Mouse (Mus musculus) limb, embryonic 13.5 days (tissue): ENCODE results near the gene Rgl1. TPM values are rescaled to one million over a fixed set of nuclear protein-coding genes. Genes with fewer than 3 reads are reported as not detected.

Experiments used
- ATAC-seq: fragments of 200-750 bp; cut with Nextera tagmentation; 2 replicates; pipeline ENCODE4 v1.8.0; 2017; ENCODE audit warnings: low read depth, moderate number of reproducible peaks, moderate TSS enrichment; ENCODE audit not compliant: low FRiP score
- H3K27ac ChIP-seq: fragments of 300-500 bp; sonication (generic); 2 replicates; pipeline ENCODE4 v1.5.1; 2015; ENCODE audit warnings: inconsistent platforms, mild to moderate bottlenecking, moderate library complexity
- H3K27me3 ChIP-seq: fragments of 300-500 bp; sonication (generic); 2 replicates; pipeline ENCODE4 v1.6.1; 2015; ENCODE audit warnings: mild to moderate bottlenecking, inconsistent platforms
- H3K36me3 ChIP-seq: fragments of 300-500 bp; sonication (generic); 2 replicates; pipeline ENCODE4 v1.6.1; 2015; ENCODE audit warnings: inconsistent platforms, mild to moderate bottlenecking, moderate library complexity
- H3K4me1 ChIP-seq: fragments of 300-500 bp; sonication (generic); 2 replicates; pipeline ENCODE4 v1.6.1; 2015; ENCODE audit warnings: inconsistent platforms
- H3K4me2 ChIP-seq: fragments of 300-500 bp; sonication (generic); replicated peaks from 2 replicates; pipeline ENCODE4 v1.6.1; 2015; ENCODE audit warnings: inconsistent platforms, mild to moderate bottlenecking, moderate library complexity
- H3K4me3 ChIP-seq: fragments of 300-500 bp; sonication (generic); 2 replicates; pipeline ENCODE4 v1.5.1; 2015; ENCODE audit warnings: moderate library complexity, mild to moderate bottlenecking, inconsistent platforms
- H3K9ac ChIP-seq: fragments of 300-500 bp; sonication (generic); 2 replicates; pipeline ENCODE4 v1.6.1; 2015; ENCODE audit warnings: mild to moderate bottlenecking, inconsistent platforms
- H3K9me3 ChIP-seq: fragments of 300-500 bp; sonication (generic); 2 replicates; pipeline ENCODE4 v1.6.1; 2016; ENCODE audit warnings: inconsistent platforms
- WGBS: fragments of 180-500 bp; shearing (Covaris S2); methylation state at CpG from one replicate; pipeline ENCODE4 v1.1.7; 2015; 5-methylcytosine and 5-hydroxymethylcytosine counted together
- polyA plus RNA-seq: library from polyadenylated mRNA; unstranded; fragments of >200 nt; fragmentation: Nextera tagmentation; extraction: Ambion mirVana; gene quantifications from 2 replicates; pipeline ENCODE4 v1.2.1, GENCODE M21; 2015

Gene Rgl1
- polyA plus RNA-seq, 1 experiment from 2014 or later = 41.7 TPM

GRCm38 (mm10) chr1:152560477-152560876 lies 205.7 kb downstream of the Rgl1 start:
- no peak overlapping the region for H3K4me3 ChIP-seq
- H3K36me3 ChIP-seq = no peaks in the 10 kb centered on the region
- no peaks in the 10 kb centered on the region for H3K9me3 ChIP-seq
- peaks cover 71% of the 10 kb centered on the region for H3K4me1 ChIP-seq
- WGBS = 75% methylated on average over 5 of the region's 5 CpGs
- H3K9ac ChIP-seq = 0 out of 2 replicates have a peak overlapping the region, but pooled peaks have one; percentile 9
- no peak overlapping the region for H3K27ac ChIP-seq
- no peaks in the 10 kb centered on the region for H3K27me3 ChIP-seq
- ATAC-seq = no peak
- no peak overlapping the region for H3K4me2 ChIP-seq

DNA sequence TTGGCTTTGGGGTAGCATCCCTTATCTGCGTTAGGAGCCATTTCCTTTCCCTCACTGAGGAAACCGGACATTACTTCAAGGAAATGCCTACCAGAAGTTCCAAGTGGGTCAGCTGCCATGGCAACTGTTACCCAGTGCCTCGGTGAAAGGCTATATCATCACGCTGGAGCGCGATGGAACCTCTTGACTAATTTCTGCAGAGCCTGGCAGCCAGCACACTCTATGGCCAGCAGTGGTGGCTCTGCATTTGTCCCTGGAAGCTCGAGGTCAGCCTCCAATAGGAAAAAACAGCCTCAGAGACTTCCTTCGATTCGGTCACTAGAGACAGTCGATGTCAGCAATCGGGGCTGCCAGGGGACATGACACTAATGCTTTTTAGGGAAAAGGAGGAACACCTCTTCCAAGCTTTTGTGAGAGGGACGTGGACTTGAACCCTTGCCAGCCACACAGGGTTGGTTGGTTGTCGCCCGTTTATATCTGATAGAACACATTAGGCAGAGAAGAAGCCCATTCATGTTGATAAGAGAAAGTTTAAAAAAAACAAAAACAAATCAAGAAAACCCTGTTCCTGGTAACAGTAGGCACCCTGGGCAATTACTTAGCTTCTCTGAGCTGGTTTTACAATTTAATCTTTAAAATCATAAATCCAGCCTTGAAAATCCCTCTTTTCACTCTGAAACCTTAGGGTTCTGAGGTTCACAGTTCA lies 209.4 kb downstream of the Rgl1 start:
- no peak overlapping the region for H3K4me3 ChIP-seq
- peak; percentile 33; the same call in 1 of the 2 replicates for ATAC-seq
- H3K9ac ChIP-seq = no peak overlapping the region
- H3K9me3 ChIP-seq = no peaks in the 10 kb centered on the region
- WGBS = 77% methylated on average over 14 of the region's 14 CpGs
- no peaks in the 10 kb centered on the region for H3K27me3 ChIP-seq
- peak overlapping the region; percentile 88; the same call in 1 of the 2 replicates for H3K27ac ChIP-seq
- H3K36me3 ChIP-seq = peaks cover 9% of the 10 kb centered on the region
- H3K4me1 ChIP-seq = peaks cover 78% of the 10 kb centered on the region
- no peak overlapping the region for H3K4me2 ChIP-seq

- Histone ChIP-seq H3K4me2 (no peak overlapping the region), H3K4me1 (peaks cover 76% of the 10 kb centered on the region), H3K27ac (peak overlapping the region; percentile 88), H3K4me3 (no peak overlapping the region), H3K27me3 (no peaks in the 10 kb centered on the region), H3K9me3 (no peaks in the 10 kb centered on the region), H3K36me3 (peaks cover 14% of the 10 kb centered on the region), H3K9ac (no peak overlapping the region)
- ATAC-seq = peak; percentile 85
- 13% methylated on average over 7 of the region's 7 CpGs for WGBS
These were observed 210.1 kb downstream of the Rgl1 start for GRCm38 (mm10) chr1:152555944-152556573.

- H3K4me3 ChIP-seq = no peak overlapping the region
- H3K9ac ChIP-seq = no peak overlapping the region
- H3K9me3 ChIP-seq = no peaks in the 10 kb centered on the region
- peak overlapping the region; percentile 45; the same call in 1 of the 2 replicates for H3K27ac ChIP-seq
- no peak for ATAC-seq
- peaks cover 14% of the 10 kb centered on the region for H3K36me3 ChIP-seq
- H3K4me2 ChIP-seq = 0 out of 2 replicates have a peak overlapping the region, but pooled peaks have one; percentile 14
- no peaks in the 10 kb centered on the region for H3K27me3 ChIP-seq
- H3K4me1 ChIP-seq = peaks cover 84% of the 10 kb centered on the region
- 55% methylated on average over 15 of the region's 15 CpGs for WGBS
These were observed 212.1 kb downstream of the Rgl1 start for GRCm38 (mm10) chr1:152553912-152554547.

GRCm38 (mm10) chr1:152550973-152551372 lies 215.2 kb downstream of the Rgl1 start:
- Histone ChIP-seq H3K4me1 (peaks cover 70% of the 10 kb centered on the region), H3K9ac (no peak overlapping the region), H3K27me3 (no peaks in the 10 kb centered on the region), H3K27ac (peak overlapping the region; percentile 2), H3K9me3 (peaks cover 3% of the 10 kb centered on the region; the same call in 1 of the 2 replicates), H3K36me3 (peaks cover 27% of the 10 kb centered on the region), H3K4me2 (no peak overlapping the region), H3K4me3 (no peak overlapping the region)
- 78% methylated on average over 3 of the region's 3 CpGs for WGBS
- no peak for ATAC-seq

GRCm38 (mm10) chr1:152550544-152550943 lies 215.6 kb downstream of the Rgl1 start:
- peak; percentile 68 for ATAC-seq
- peak overlapping the region; percentile 78; the same call in 1 of the 2 replicates for H3K27ac ChIP-seq
- no peak overlapping the region for H3K9ac ChIP-seq
- H3K4me2 ChIP-seq = no peak overlapping the region
- no peak overlapping the region for H3K4me3 ChIP-seq
- peaks cover 28% of the 10 kb centered on the region for H3K36me3 ChIP-seq
- no peaks in the 10 kb centered on the region for H3K27me3 ChIP-seq
- H3K4me1 ChIP-seq = peaks cover 66% of the 10 kb centered on the region
- 29% methylated on average over 2 of the region's 2 CpGs for WGBS
- peaks cover 3% of the 10 kb centered on the region; the same call in 1 of the 2 replicates for H3K9me3 ChIP-seq

- H3K9me3 ChIP-seq = peaks cover 3% of the 10 kb centered on the region; the same call in 1 of the 2 replicates
- H3K9ac ChIP-seq = no peak overlapping the region
- peaks cover 52% of the 10 kb centered on the region for H3K4me1 ChIP-seq
- 35% methylated on average over 13 of the region's 13 CpGs for WGBS
- H3K27ac ChIP-seq = peak overlapping the region; percentile 78; the same call in 1 of the 2 replicates
- H3K4me2 ChIP-seq = peak overlapping the region; percentile 32
- peaks cover 34% of the 10 kb centered on the region for H3K36me3 ChIP-seq
- no peak overlapping the region for H3K4me3 ChIP-seq
- no peaks in the 10 kb centered on the region for H3K27me3 ChIP-seq
- ATAC-seq = peak; percentile 74
These were observed 217.0 kb downstream of the Rgl1 start for GRCm38 (mm10) chr1:152549061-152549738.

GRCm38 (mm10) chr1:152543449-152544159 lies 222.5 kb downstream of the Rgl1 start:
- Histone ChIP-seq H3K4me3 (no peak overlapping the region), H3K4me1 (peaks cover 8% of the 10 kb centered on the region), H3K27me3 (no peaks in the 10 kb centered on the region), H3K27ac (no peak overlapping the region), H3K36me3 (peaks cover 60% of the 10 kb centered on the region), H3K4me2 (no peak overlapping the region), H3K9me3 (peaks cover 3% of the 10 kb centered on the region; the same call in 1 of the 2 replicates), H3K9ac (no peak overlapping the region)
- WGBS = 92% methylated on average over 2 of the region's 2 CpGs
- no peak for ATAC-seq

GRCm38 (mm10) chr1:152542747-152543378 lies 223.3 kb downstream of the Rgl1 start:
- Histone ChIP-seq H3K9ac (no peak overlapping the region), H3K27ac (no peak overlapping the region), H3K4me3 (no peak overlapping the region), H3K36me3 (peaks cover 64% of the 10 kb centered on the region), H3K9me3 (peaks cover 3% of the 10 kb centered on the region; the same call in 1 of the 2 replicates), H3K4me1 (0 out of 2 replicates have a peak, but pooled peaks cover under 1% of the 10 kb centered on the region), H3K4me2 (no peak overlapping the region), H3K27me3 (no peaks in the 10 kb centered on the region)
- ATAC-seq = no peak
- 75% methylated on average over 6 of the region's 6 CpGs for WGBS

GRCm38 (mm10) chr1:152540304-152540887 lies 225.8 kb downstream of the Rgl1 start:
- Histone ChIP-seq H3K4me1 (no peaks in the 10 kb centered on the region), H3K36me3 (peaks cover 70% of the 10 kb centered on the region), H3K27ac (no peak overlapping the region), H3K9ac (no peak overlapping the region), H3K4me2 (no peak overlapping the region), H3K9me3 (no peaks in the 10 kb centered on the region), H3K27me3 (no peaks in the 10 kb centered on the region), H3K4me3 (no peak overlapping the region)
- whole genome bisulfite sequencing = 69% methylated on average over 3 of the region's 3 CpGs
- no peak for ATAC-seq
